Mouse (Mus musculus): ENCODE data around the gene Cacna1h. TPM values are rescaled to one million over a fixed set of nuclear protein-coding genes. Genes with fewer than 3 reads are reported as not detected.
A peak's percentile ranks its signal among the peaks of the same experiment; 100 is the strongest.

Gene Cacna1h
- polyA plus RNA-seq, 1 experiment from 2014 or later: 3.2 TPM

DNA sequence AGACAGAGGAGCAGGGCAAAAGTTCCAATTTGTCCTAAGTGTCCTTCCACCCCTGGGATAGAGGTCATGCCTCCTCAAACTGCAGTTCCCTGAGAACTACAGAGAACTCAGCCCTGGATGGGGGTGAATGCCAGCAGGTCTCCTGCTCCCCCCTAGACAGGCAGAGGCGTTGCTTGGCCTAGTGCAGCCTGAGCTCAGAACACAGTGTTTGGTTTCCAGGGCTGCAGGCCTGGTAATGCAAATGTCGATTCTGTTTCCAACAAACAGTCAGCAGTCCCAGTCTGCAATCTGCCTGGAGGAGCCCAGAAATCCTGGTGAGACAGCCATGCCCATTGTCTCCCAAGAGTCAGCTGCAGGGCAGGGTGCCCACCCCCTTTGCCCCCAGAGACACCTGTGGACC lies 20.7 kb upstream of the Cacna1h start, which contains the start of gene Tekt4:
TSS of gene Tekt4 (plus strand) at position 344 of the 400 bp plus-strand sequence.
- DNase-seq (ENCODE audit: low spot score): no peak
- WGBS: 47% methylated on average over 2 of the region's 2 CpGs
- H3K27ac ChIP-seq (ENCODE audit: low read depth, low read length): no peak within 1 kb of the TSS

DNA sequence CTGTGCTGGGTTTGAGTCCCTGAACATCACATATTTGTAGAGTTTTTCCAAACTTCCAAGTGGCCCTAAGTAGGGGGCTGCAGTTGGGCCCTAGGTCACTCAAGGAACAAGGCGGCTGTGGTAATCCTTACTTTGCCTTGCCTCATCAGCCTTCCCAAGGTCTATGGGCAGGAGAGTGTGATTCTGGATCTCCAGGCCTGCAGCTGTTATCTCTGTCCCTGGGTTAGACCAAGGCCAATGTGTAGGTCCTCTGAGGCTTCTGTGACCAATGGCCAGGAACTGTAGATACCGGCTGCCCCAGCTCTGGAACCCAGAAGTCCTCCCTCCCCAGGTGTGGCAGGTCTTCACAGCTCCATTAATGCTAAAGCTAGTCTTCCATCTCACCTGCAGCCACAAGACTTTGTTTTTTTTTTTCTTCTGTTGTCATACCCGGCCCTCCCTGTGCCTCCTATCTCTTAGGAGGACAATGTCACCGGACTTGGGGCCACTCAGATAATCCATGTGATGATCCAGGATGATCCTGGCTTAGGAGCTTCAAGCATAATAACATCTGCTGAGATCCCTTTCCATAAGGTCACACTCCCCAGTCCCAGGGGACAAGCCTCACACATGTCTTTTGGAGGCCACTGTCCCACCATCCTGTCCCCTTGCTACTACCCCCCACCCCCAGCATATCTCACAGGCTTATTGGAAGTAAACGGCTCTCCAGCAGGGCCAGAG lies 18.8 kb upstream of the Cacna1h start:
- no peaks in the 10 kb centered on the region for H3K36me3 ChIP-seq (ENCODE audit: control insufficient read depth, insufficient read depth, low read length)
- no peaks in the 10 kb centered on the region for H3K27me3 ChIP-seq (replicated peaks; ENCODE audit: control insufficient read depth, insufficient read depth, low read length)
- WGBS: 69% methylated on average over 5 of the region's 5 CpGs
- no peaks in the 10 kb centered on the region for H3K9me3 ChIP-seq (ENCODE audit: control insufficient read depth, low read length)
- no peak for DNase-seq (ENCODE audit: low spot score)
- no peak for ATAC-seq (replicated peaks; ENCODE audit: low FRiP score)
- no peak overlapping the region for H3K9ac ChIP-seq (ENCODE audit: low read depth, low read length)
- peaks cover 3% of the 10 kb centered on the region; the same call in 1 of the 2 replicates for H3K4me1 ChIP-seq (replicated peaks; ENCODE audit: control insufficient read depth, insufficient read depth, low read length)
- H3K4me2 ChIP-seq: no peak overlapping the region
- no peak overlapping the region for H3K4me3 ChIP-seq (ENCODE audit: low read depth, low read length)
- no peak overlapping the region for H3K27ac ChIP-seq (ENCODE audit: low read depth, low read length)

More for the DNA sequence above, 20.7 kb upstream of the Cacna1h start, which contains the start of gene Tekt4:
- no peak for ATAC-seq (replicated peaks; ENCODE audit: low FRiP score)
- H3K4me2 ChIP-seq: no peak within 1 kb of the TSS
- H3K36me3 ChIP-seq (ENCODE audit: control insufficient read depth, insufficient read depth, low read length): no peaks in the 10 kb centered on the region
- no peak within 1 kb of the TSS for H3K4me3 ChIP-seq (ENCODE audit: low read depth, low read length)
- no peaks in the 10 kb centered on the region for H3K27me3 ChIP-seq (replicated peaks; ENCODE audit: control insufficient read depth, insufficient read depth, low read length)
- no peaks in the 10 kb centered on the region for H3K9me3 ChIP-seq (ENCODE audit: control insufficient read depth, low read length)
- H3K4me1 ChIP-seq (replicated peaks; ENCODE audit: control insufficient read depth, insufficient read depth, low read length): 0 out of 2 replicates have a peak, but pooled peaks cover 3% of the 10 kb centered on the region
- no peak within 1 kb of the TSS for H3K9ac ChIP-seq (ENCODE audit: low read depth, low read length)

DNA sequence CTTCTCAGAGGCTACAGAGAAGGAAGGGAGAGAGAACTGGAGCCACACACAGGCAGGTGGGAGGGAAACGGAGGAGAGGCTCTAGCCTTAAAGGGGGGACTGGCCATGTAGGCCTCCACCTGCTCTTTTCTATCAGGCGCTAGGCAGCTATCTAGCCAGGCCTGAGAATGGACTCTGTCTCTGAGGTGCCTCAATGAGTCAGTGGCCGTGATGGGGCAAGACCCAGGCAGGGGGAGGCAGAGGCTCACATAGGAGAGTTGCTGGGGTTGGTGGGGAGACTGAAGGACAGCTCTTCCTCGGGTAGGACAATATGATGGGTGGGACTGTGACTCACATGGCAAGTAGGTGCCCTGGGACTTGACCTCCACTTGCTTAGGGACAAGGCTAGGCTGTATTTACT lies 16.7 kb upstream of the Cacna1h start:
- no peaks in the 10 kb centered on the region for H3K36me3 ChIP-seq (ENCODE audit: control insufficient read depth, insufficient read depth, low read length)
- H3K9me3 ChIP-seq (ENCODE audit: control insufficient read depth, low read length): no peaks in the 10 kb centered on the region
- no peaks in the 10 kb centered on the region for H3K27me3 ChIP-seq (replicated peaks; ENCODE audit: control insufficient read depth, insufficient read depth, low read length)
- no peak for DNase-seq (ENCODE audit: low spot score)
- no peak for ATAC-seq (replicated peaks; ENCODE audit: low FRiP score)
- H3K27ac ChIP-seq (ENCODE audit: low read depth, low read length): no peak overlapping the region
- H3K4me1 ChIP-seq (replicated peaks; ENCODE audit: control insufficient read depth, insufficient read depth, low read length): peaks cover 3% of the 10 kb centered on the region; the same call in 1 of the 2 replicates
- no peak overlapping the region for H3K9ac ChIP-seq (ENCODE audit: low read depth, low read length)
- 51% methylated on average over 4 of the region's 4 CpGs for WGBS
- H3K4me3 ChIP-seq (ENCODE audit: low read depth, low read length): no peak overlapping the region
- H3K4me2 ChIP-seq: no peak overlapping the region

DNA sequence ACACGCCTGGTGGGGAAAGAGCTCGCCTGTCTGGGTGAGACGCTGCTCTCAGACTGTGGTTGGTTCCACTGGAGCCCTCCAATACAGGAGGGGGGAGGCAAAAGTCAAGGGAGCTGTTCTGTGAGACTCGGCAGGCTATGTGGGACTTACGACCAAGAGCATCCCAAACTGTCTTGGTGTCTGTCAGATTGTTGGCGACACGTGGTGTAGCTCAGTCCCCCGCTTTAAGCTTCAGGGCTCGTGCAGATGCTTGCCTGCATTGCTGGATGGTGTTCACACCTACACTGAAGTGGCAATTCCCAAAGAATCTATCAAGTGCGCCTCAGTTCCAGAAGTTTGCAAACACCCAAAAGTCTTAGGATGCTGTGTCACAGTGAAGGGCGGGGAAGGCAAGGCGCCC lies 14.3 kb upstream of the Cacna1h start:
- Histone ChIP-seq H3K9me3 (ENCODE audit: control insufficient read depth, low read length) (no peaks in the 10 kb centered on the region), H3K36me3 (ENCODE audit: control insufficient read depth, insufficient read depth, low read length) (no peaks in the 10 kb centered on the region), H3K4me1 (replicated peaks; ENCODE audit: control insufficient read depth, insufficient read depth, low read length) (peaks cover 3% of the 10 kb centered on the region; the same call in 1 of the 2 replicates), H3K9ac (ENCODE audit: low read depth, low read length) (no peak overlapping the region), H3K27me3 (replicated peaks; ENCODE audit: control insufficient read depth, insufficient read depth, low read length) (no peaks in the 10 kb centered on the region), H3K4me2 (no peak overlapping the region), H3K27ac (ENCODE audit: low read depth, low read length) (no peak overlapping the region), H3K4me3 (ENCODE audit: low read depth, low read length) (no peak overlapping the region)
- 69% methylated on average over 12 of the region's 12 CpGs for WGBS
- ATAC-seq (replicated peaks; ENCODE audit: low FRiP score) (no peak), DNase-seq (ENCODE audit: low spot score) (no peak)

DNA sequence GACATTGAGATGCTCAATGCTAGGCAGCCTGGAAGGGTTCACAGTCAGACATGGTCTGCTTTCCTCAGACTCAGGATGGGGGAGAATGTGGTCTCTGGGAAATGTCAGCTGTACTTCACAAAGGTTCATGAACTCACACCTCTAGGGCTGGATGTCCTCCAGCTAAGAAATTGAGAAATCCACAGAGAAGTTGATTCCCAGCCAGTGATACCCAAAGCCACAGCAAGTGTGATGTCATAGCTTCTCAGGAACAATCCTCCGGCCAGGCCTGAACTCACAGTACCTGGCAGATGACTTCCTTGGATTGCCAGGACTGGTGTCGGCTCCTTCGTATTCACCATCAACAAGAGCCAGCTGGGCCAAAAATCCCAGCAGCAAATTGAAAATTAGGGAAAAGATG lies 12.3 kb upstream of the Cacna1h start:
- Histone ChIP-seq H3K4me1 (replicated peaks; ENCODE audit: control insufficient read depth, insufficient read depth, low read length) (peaks cover 6% of the 10 kb centered on the region), H3K9ac (ENCODE audit: low read depth, low read length) (no peak overlapping the region), H3K27me3 (replicated peaks; ENCODE audit: control insufficient read depth, insufficient read depth, low read length) (no peaks in the 10 kb centered on the region), H3K4me2 (no peak overlapping the region), H3K36me3 (ENCODE audit: control insufficient read depth, insufficient read depth, low read length) (no peaks in the 10 kb centered on the region), H3K27ac (ENCODE audit: low read depth, low read length) (no peak overlapping the region), H3K4me3 (ENCODE audit: low read depth, low read length) (no peak overlapping the region), H3K9me3 (ENCODE audit: control insufficient read depth, low read length) (no peaks in the 10 kb centered on the region)
- DNase-seq (ENCODE audit: low spot score) (no peak), ATAC-seq (replicated peaks; ENCODE audit: low FRiP score) (no peak)
- WGBS: 71% methylated on average over 3 of the region's 3 CpGs

DNA sequence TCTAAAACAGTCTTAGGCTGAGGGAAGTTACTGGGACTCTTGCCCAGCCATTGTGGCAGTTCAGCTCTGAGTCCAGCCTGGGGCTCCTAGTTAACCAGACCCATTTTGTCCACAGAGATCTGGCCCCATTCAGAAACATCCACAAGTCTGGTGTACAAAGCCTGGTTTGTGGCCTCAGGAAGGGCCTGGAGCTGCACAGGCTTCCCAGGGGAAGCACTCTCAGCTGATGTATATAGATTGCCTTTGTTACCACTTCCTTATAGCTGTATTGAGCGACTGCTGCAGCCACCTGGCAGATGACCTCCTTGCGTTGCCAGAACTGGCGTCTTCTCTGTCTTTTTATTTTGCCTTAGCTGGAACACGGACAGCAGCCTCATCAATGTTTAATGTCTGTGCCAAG lies 11.5 kb upstream of the Cacna1h start:
- H3K4me1 ChIP-seq (replicated peaks; ENCODE audit: control insufficient read depth, insufficient read depth, low read length): peaks cover 5% of the 10 kb centered on the region
- H3K4me3 ChIP-seq (ENCODE audit: low read depth, low read length): no peak overlapping the region
- DNase-seq (ENCODE audit: low spot score) (no peak), ATAC-seq (replicated peaks; ENCODE audit: low FRiP score) (no peak)
- H3K27me3 ChIP-seq (replicated peaks; ENCODE audit: control insufficient read depth, insufficient read depth, low read length): no peaks in the 10 kb centered on the region
- WGBS: 66% methylated on average over 4 of the region's 4 CpGs
- no peaks in the 10 kb centered on the region for H3K36me3 ChIP-seq (ENCODE audit: control insufficient read depth, insufficient read depth, low read length)
- no peak overlapping the region for H3K4me2 ChIP-seq
- no peaks in the 10 kb centered on the region for H3K9me3 ChIP-seq (ENCODE audit: control insufficient read depth, low read length)
- no peak overlapping the region for H3K27ac ChIP-seq (ENCODE audit: low read depth, low read length)
- no peak overlapping the region for H3K9ac ChIP-seq (ENCODE audit: low read depth, low read length)

DNA sequence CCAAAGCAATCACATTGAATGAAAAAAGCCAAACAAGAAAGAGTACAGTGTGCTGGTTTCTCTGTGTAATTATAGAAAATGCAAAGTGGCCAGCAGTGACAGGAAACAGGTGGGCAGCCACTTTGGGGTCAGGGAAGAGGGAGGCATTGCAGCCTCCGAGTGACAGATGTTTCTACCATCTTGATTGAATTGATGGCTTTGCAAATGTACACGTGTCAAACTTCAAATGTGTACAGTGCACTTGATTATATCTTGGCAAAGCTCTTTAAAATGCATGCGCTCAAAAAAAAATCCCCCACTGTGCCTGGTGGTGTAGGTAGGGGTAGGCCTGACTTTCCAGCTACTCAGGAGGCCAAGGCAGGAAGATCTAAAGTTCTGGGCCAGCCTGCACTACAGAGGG lies 9.3 kb upstream of the Cacna1h start:
- H3K4me1 ChIP-seq (replicated peaks; ENCODE audit: control insufficient read depth, insufficient read depth, low read length): peaks cover 5% of the 10 kb centered on the region
- DNase-seq (ENCODE audit: low spot score): no peak
- WGBS: 55% methylated on average over 3 of the region's 3 CpGs
- no peaks in the 10 kb centered on the region for H3K27me3 ChIP-seq (replicated peaks; ENCODE audit: control insufficient read depth, insufficient read depth, low read length)
- H3K27ac ChIP-seq (ENCODE audit: low read depth, low read length): no peak overlapping the region
- H3K4me2 ChIP-seq: no peak overlapping the region
- H3K36me3 ChIP-seq (ENCODE audit: control insufficient read depth, insufficient read depth, low read length): no peaks in the 10 kb centered on the region
- no peak for ATAC-seq (replicated peaks; ENCODE audit: low FRiP score)
- no peak overlapping the region for H3K9ac ChIP-seq (ENCODE audit: low read depth, low read length)
- H3K4me3 ChIP-seq (ENCODE audit: low read depth, low read length): no peak overlapping the region
- no peaks in the 10 kb centered on the region for H3K9me3 ChIP-seq (ENCODE audit: control insufficient read depth, low read length)

DNA sequence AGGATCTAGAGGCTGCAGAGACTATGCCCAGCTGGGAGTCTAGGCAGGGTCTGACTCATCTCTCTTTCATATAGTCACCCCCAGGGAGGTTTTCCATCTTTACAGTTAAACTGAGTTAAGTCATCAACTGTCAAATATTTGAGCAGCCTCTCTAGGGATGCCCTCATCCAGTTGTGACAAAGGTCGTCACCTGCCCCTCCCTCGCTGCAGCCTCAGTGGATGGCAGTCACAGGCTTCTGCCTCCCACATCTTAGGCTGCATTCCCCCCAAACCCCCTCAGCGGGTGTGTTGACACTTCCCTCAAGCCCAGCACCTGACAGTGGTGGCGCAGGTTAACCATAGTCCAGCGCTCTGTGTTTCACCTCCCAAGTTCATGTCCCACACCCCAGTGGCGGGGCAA lies 7.8 kb upstream of the Cacna1h start:
- 64% methylated on average over 6 of the region's 6 CpGs for WGBS

DNA sequence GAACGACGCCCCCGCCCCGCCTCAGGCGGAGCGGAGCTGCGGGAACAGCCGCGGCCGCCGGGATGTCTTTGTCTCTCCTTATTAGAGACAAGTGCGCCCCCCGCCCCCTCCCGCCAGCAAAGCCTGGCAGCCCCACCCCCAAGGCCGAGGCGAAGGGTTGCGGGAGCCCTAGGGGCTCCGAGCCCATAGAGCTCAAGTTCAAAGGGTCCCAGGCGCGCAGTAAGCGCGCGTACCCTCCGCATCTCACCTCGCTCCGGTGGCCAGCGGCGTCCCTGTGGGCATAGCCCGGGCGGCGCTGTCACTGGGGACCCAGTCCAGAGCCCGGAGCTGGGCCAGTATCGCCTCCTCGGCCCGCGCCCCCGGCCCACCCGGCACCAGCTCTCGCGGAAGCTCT lies 363 bp downstream of the Cacna1h start:
- H3K9ac ChIP-seq (ENCODE audit: low read depth, low read length): peak overlapping the region; percentile 60
- no peaks in the 10 kb centered on the region for H3K36me3 ChIP-seq (ENCODE audit: control insufficient read depth, insufficient read depth, low read length)
- H3K27ac ChIP-seq (ENCODE audit: low read depth, low read length): peak overlapping the region; percentile 68; the same call in 1 of the 2 replicates
- WGBS: 2% methylated on average over 40 of the region's 40 CpGs
- peak; percentile 33; the same call in 1 of the 2 replicates for ATAC-seq (replicated peaks; ENCODE audit: low FRiP score)
- H3K4me2 ChIP-seq: peak overlapping the region; percentile 74
- no peaks in the 10 kb centered on the region for H3K9me3 ChIP-seq (ENCODE audit: control insufficient read depth, low read length)
- no peak for DNase-seq (ENCODE audit: low spot score)
- peak overlapping the region; percentile 61 for H3K4me3 ChIP-seq (ENCODE audit: low read depth, low read length)
- peaks cover 4% of the 10 kb centered on the region; the same call in 1 of the 2 replicates for H3K4me1 ChIP-seq (replicated peaks; ENCODE audit: control insufficient read depth, insufficient read depth, low read length)
- peaks cover 65% of the 10 kb centered on the region for H3K27me3 ChIP-seq (replicated peaks; ENCODE audit: control insufficient read depth, insufficient read depth, low read length)

More for the DNA sequence above, 7.8 kb upstream of the Cacna1h start:
- H3K4me2 ChIP-seq: no peak overlapping the region
- no peak overlapping the region for H3K27ac ChIP-seq (ENCODE audit: low read depth, low read length)
- H3K9ac ChIP-seq (ENCODE audit: low read depth, low read length): no peak overlapping the region
- H3K9me3 ChIP-seq (ENCODE audit: control insufficient read depth, low read length): no peaks in the 10 kb centered on the region
- H3K4me3 ChIP-seq (ENCODE audit: low read depth, low read length): no peak overlapping the region
- H3K36me3 ChIP-seq (ENCODE audit: control insufficient read depth, insufficient read depth, low read length): no peaks in the 10 kb centered on the region
- DNase-seq (ENCODE audit: low spot score): no peak
- H3K4me1 ChIP-seq (replicated peaks; ENCODE audit: control insufficient read depth, insufficient read depth, low read length): peaks cover 5% of the 10 kb centered on the region
- no peak; the same call in 1 of the 2 replicates for ATAC-seq (replicated peaks; ENCODE audit: low FRiP score)
- H3K27me3 ChIP-seq (replicated peaks; ENCODE audit: control insufficient read depth, insufficient read depth, low read length): 0 out of 2 replicates have a peak, but pooled peaks cover 2% of the 10 kb centered on the region

All from liver, embryonic 11.5 days (tissue).